Mouse (Mus musculus): ENCODE results near the gene Pawr.

DNA sequence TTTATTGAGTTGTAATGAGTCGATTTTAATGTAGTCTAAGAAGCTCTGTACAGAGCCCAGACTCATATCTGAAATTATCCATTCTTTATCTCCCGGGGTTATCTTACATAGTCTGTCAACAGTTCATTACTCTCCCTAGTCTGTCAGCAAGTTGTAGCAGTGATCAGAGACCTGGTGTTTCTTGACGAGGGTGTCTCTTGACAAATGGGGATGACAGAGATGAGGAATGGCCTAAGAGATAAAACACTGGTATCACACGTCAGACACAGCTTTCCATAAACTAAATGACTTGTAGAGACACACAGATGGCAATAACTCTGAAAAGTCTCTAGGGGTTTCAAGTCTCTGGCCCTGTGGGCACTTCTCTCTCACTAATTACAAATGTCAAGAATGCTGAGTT is 62.4 kb downstream of the Pawr start:
- TF ChIP-seq CTCF (IDR thresholded peaks at IDR 0.05; ENCODE audit: low read depth), result no peak
- no peak for TF ChIP-seq EP300 (IDR thresholded peaks at IDR 0.05; ENCODE audit: low read depth)

All from heart, postnatal 0 days (tissue).